Mouse (Mus musculus) WW6 (cell line): ENCODE data around the gene Kdm6a.

ENCODE experiments used
- DNase-seq: peaks from one replicate; pipeline ENCODE4 v3.0.0-alpha.2; 2013; ENCODE audit warnings: low read depth, low spot score

Kdm6a gene

DNA sequence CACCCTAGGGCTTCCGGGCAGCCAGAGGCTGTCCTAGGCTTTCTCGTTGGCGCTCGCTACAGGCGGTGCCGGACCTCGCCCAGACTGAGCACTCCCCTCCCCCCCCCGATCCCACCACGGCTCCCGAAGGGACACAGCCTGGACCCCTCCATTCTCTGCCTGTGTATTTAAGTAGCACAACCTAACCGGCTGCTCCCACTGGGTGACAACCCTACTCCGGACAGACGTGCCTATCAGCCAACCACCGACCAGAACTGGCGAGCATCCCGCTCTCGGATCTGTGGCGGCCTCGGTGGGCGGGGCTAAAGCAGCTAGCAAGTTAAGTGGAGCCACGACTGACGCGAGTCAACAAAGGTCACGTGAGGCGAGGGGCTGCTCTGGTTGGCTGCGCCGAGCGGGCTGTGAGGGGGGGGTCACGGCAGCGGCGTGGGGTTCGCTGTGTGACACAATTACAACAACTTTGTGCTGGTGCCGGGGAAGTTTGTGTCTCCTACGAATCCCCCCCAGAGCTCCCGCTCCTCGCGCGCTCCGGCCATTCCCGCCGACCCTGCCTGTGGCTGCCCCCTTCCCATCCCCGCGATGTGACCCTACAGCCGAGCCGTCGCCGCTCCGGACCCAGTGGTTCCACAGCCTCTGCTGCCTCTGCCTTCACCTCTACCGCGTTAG lies at the start of gene Kdm6a:
Gene Kdm6a (plus strand): TSS at position 384 of the 666 bp plus-strand sequence.
- peak; percentile 72 for DNase-seq

- no peak for DNase-seq
These were observed 16.8 kb upstream of the Kdm6a start, which contains the start of gene Dusp21 for GRCm38 (mm10) chrX:18145557-18145956. Gene Dusp21, plus strand, starts transcription at chrX:18145857.

DNA sequence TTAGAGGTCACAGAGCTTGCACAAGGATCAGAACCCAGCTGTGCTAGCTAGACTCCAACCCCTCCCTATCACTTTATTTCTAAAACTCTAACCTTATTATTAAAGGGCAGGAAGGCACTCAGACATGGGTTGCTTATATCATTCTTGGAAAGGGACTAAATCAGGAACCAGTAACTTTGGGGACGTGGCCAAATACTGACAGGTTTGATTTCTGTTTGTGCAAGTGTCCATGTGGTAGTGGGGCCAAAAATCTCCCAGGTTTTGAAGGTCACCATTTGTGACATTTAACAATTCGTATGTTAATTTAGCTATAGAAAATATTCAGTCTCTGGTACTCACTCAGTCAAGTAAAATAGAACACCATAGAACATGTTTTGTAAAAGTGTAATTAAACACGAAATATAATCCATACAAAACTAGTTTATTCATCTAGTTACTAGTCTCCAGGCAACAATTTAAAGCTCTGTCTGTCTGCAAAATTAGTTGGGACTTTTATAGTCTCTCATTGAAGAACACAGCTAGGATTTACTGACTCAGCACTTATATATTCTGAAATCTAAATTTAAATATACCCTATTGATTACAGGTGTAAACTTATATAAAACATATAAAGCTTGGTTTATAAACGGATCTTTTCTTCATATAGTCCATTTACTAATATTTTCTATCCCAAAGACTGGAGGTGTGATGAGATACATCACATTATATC lies 1.5 kb upstream of the Kdm6a start:
- no peak for DNase-seq

GRCm38 (mm10) chrX:18161796-18162191 lies 581 bp upstream of the Kdm6a start:
- DNase-seq = no peak

GRCm38 (mm10) chrX:18162861-18163731 lies 721 bp downstream of the Kdm6a start:
- no peak for DNase-seq

DNA sequence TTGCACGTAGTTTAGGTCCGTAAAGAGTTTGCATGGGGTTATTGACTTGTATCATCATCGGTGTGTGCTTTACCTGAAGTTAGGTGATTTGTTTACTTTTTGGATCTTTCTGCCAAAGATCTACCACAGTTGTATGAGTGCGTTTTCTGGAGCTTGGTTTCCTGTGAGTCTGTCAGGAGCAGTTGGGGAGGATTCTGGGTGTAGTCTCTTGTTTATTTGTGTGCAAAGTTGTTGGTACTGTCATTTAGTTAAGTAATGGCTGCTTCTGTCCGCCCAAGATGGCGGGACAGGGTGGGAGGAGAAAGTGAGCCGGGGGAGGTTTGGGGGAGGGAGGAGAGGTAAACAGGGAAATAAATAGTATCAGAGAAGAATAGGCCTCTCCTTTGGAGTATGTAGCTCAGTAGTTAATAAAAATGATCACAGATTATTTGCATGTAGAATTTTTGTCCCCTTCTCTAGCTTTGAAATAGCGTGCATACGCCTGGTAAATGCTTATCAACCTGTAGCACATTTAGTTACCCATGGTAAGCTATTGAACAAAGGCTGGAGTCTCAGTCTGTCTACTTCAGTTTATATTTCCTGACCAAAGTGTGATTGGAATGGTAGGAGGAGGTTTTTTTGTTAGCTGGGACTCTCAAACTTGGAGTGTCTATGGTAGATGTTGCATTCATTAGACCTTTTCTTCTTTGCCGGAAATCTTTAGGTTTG lies 1.7 kb downstream of the Kdm6a start:
- DNase-seq = no peak

DNA sequence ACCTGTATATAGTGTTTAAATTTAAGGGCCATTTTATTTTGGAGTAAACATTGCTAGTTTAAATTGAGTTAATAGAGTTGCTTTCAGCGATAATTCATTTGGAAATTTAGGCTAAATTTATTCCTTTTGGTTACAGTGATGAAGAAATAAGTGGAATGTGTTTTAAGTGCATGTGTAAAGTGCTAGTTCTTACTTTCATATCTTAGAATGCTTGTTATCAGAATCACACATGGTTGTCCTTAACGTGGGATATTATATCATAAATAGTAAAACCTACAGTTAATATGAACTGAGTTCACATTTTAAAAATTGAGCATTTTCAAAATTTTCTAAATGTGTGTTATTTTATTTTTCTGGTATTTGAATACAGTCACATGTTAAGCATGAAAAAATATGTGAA lies 2.7 kb downstream of the Kdm6a start:
- no peak for DNase-seq

DNA sequence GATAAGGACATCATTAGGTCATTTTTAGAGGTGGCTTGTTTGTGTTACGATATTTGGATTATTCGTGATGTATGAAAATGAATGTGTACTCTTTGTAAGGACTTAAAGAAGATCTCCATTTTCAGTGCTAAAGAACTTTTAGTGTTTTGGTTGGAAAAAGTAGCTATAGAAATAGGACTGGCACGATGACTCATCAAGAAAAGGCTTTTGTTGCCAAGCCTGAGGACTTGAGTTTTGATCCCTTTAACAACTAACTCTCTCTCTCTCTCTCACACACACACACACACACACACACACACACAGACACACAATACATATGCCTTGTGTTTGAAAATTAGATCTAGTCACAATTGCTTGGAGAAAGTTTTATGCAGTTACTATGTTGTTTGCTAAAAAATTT lies 4.6 kb downstream of the Kdm6a start:
- DNase-seq = no peak

DNA sequence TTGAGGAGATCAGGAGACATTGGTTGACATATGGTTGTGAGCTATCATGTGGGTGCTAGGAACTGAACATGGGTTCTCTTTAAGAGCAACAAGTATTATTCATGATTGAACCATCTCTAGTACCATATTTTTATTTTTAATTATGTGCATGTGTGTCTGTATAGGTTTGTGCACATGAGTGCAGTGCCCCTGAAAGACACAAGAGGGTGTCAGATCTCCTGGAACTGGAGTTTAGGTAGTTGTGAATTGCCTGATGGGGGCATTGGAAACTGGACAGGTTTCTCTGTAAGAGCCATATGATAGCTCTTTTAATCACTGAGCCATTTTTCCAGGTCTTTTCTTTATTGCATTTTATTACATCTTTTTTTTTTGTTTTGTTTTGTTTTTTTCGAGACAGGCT lies 6.6 kb downstream of the Kdm6a start:
- DNase-seq = no peak

- DNase-seq = no peak
These were observed 12.5 kb downstream of the Kdm6a start for GRCm38 (mm10) chrX:18174831-18175230.

- no peak for DNase-seq
These were observed 15.4 kb downstream of the Kdm6a start for GRCm38 (mm10) chrX:18177803-18178202.

- no peak for DNase-seq
These were observed 17.1 kb downstream of the Kdm6a start for GRCm38 (mm10) chrX:18179492-18179891.

DNA sequence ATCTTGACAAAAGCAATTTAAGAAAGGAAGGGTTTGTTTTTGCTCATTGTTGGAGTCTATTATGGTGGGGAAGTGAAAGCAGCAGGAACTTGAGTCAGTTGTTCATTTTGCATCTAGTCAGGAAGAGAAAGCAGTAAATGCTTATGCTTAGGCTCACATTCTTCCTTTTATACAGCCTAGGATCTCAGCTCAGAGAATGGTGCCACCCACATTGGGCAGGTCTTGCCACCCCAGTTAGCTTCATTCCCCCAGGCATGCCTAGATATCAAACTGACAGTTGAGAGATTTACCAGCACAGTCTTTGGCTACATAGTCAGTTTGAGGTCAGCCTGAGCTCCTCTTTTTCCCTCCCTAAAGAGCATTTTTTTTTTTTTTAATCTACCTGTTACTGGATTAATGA lies 24.8 kb downstream of the Kdm6a start:
- no peak for DNase-seq

- no peak for DNase-seq
These were observed 25.9 kb downstream of the Kdm6a start for GRCm38 (mm10) chrX:18188293-18188692.

GRCm38 (mm10) chrX:18239572-18239971 lies 77.2 kb downstream of the Kdm6a start:
- no peak for DNase-seq

GRCm38 (mm10) chrX:18250621-18251020 lies 88.2 kb downstream of the Kdm6a start:
- DNase-seq = no peak

- DNase-seq = no peak
These were observed 92.4 kb downstream of the Kdm6a start for GRCm38 (mm10) chrX:18254767-18255166.

DNA sequence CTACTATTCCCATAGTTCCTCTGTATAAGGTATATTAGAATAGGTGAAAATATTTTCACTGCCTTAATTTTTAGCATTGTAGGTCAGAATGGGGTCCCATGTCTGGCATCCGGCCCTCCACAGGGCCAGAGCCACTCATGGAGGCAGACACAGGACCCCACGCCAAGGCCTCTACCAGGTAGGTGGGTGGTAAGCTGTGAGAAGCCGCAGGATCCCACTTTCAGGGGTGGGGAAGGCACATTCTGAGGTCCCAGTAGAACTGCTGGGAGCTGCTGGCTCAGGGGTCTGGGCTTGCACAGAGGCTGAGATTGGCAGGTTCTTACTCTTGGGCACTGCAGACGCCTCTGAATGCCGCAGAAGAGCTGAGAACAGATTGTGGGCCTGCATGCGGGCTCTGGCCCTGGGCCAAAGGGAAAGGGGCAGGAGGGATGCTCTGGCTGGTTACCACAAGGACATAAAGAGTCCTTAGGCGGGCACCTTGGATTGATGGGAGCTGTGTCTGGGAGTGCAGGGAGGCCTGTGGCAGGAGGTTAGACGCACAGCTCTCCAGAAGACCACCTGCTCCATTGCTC lies 95.9 kb downstream of the Kdm6a start:
- DNase-seq = no peak

GRCm38 (mm10) chrX:18278561-18278960 lies 116.2 kb downstream of the Kdm6a start:
- no peak for DNase-seq

DNA sequence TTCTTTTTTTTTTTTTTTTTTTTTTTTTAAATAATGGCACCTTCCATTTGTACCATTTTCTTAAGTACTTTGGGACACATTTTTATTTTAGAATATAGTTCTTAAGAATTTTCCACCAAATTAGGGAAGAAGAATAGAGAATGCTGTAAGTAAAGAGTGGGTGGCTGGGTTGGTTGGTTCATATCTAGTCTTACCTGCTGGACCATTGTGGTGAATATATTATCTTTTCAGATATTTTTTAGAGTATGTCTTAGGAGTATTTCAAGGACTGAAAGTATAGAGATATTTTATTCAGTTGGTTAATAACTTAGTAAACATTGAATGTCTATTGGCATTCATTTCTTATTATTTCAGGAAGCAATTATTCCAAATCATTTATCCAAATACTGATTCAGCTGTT lies 117.8 kb downstream of the Kdm6a start:
- no peak for DNase-seq
